Mouse (Mus musculus): ENCODE measurements around the gene Rbm15. TPM values are rescaled to one million over a fixed set of nuclear protein-coding genes. Genes with fewer than 3 reads are reported as not detected.

Rbm15 gene
- polyA plus RNA-seq, 1 experiment from 2014 or later = 20.3 TPM

DNA sequence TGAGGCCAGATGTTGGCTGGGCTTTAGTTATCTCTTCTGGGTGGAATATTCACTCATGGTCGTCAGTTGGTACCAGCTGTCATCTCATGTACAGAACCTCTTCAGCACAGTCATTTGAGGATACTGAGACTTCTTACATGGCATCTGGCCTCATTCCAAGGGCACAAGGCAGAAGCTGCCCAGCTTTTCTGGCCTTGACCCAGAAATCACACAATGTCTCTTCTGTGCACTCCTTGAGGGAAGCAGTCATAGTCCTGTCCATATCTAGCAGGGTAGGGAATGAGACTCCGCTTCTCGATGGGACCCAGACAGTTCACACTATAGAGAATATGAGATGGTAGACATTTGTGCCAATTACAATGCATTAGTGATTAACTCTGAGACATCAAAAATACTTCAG lies 15.5 kb upstream of the Rbm15 start:
- 70% methylated on average over 3 of the region's 3 CpGs for WGBS
- no peak for DNase-seq
- TF ChIP-seq CTCF (IDR thresholded peaks at IDR 0.05; ENCODE audit: low read depth) = no peak
- Histone ChIP-seq H3K4me1 (ENCODE audit: insufficient read depth) (no peaks in the 10 kb centered on the region), H3K27me3 (ENCODE audit: insufficient read depth, low read length) (no peaks in the 10 kb centered on the region), H3K36me3 (ENCODE audit: insufficient read depth) (no peaks in the 10 kb centered on the region), H3K27ac (ENCODE audit: low read depth) (no peak overlapping the region), H3K9ac (no peak overlapping the region), H3K9me3 (ENCODE audit: low read depth, low read length) (no peaks in the 10 kb centered on the region), H3K4me3 (ENCODE audit: low read depth, low read length) (no peak overlapping the region), H3K4me2 (no peak overlapping the region)
- no peak for ATAC-seq (ENCODE audit: insufficient read depth)

DNA sequence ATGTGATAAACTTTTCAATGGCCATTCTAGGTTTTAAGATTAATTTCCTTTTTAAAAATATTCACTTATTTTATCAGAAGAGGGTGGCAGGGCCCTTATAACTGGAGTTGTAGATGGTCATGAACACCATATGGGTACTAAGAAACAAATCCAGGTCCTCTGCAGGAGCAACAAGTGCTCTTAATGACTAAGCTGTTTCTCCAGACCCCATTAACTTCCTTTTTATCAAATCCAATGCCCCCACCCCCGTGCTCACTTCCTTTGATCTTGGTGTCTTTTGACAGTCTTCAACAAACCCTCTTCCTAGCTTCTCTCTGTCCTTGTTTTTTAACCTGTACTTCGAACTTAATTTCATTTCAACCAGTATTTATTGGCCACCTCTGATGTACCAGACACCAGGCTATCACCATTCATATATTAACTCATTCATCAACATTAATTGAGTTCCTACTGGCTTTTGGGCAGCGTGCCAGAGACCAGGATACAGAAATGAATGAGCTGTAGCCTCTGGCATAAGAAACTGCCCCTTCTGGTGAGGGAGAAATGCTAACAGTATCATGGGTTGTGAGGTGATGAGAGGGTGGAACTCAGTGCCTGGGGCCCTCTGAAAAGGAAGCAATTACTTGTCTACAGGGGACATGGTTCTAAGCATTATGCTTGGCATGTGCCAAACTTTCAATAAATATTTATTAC lies 11.7 kb upstream of the Rbm15 start:
- no peak overlapping the region for H3K4me2 ChIP-seq
- TF ChIP-seq CTCF (IDR thresholded peaks at IDR 0.05; ENCODE audit: low read depth) = no peak
- 18% methylated on average over 3 of the region's 3 CpGs for WGBS
- H3K4me3 ChIP-seq (ENCODE audit: low read depth, low read length) = no peak overlapping the region
- no peak overlapping the region for H3K27ac ChIP-seq (ENCODE audit: low read depth)
- H3K4me1 ChIP-seq (ENCODE audit: insufficient read depth) = no peaks in the 10 kb centered on the region
- no peaks in the 10 kb centered on the region for H3K36me3 ChIP-seq (ENCODE audit: insufficient read depth)
- H3K9me3 ChIP-seq (ENCODE audit: low read depth, low read length) = no peaks in the 10 kb centered on the region
- H3K9ac ChIP-seq = no peak overlapping the region
- ATAC-seq (ENCODE audit: insufficient read depth) (no peak), DNase-seq (no peak)
- no peaks in the 10 kb centered on the region for H3K27me3 ChIP-seq (ENCODE audit: insufficient read depth, low read length)

DNA sequence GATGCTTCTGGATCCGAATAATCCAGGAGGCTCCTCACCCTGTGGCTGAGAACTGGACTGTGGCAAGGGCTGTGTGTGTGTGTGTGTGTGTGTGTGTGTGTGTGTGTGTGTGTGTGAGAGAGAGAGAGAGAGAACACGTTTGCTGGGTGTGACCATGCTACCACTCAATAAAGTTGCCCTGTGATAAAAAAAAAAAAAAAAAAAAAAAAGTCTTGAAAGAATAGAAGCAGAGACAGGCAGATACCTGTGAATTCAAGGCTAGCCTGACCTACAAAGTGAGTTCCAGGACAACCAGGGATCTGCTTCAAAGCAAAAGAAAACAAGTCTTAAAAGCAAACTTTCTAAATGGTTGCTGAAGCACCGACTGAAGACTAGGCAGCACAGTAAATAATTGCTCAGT lies 10.5 kb upstream of the Rbm15 start:
- ATAC-seq (ENCODE audit: insufficient read depth) (no peak), DNase-seq (no peak)
- H3K9ac ChIP-seq = no peak overlapping the region
- no peaks in the 10 kb centered on the region for H3K36me3 ChIP-seq (ENCODE audit: insufficient read depth)
- H3K4me1 ChIP-seq (ENCODE audit: insufficient read depth) = no peaks in the 10 kb centered on the region
- no peaks in the 10 kb centered on the region for H3K27me3 ChIP-seq (ENCODE audit: insufficient read depth, low read length)
- H3K4me2 ChIP-seq = no peak overlapping the region
- WGBS = 37% methylated on average over 3 of the region's 3 CpGs
- no peaks in the 10 kb centered on the region for H3K9me3 ChIP-seq (ENCODE audit: low read depth, low read length)
- H3K4me3 ChIP-seq (ENCODE audit: low read depth, low read length) = no peak overlapping the region
- no peak for TF ChIP-seq CTCF (IDR thresholded peaks at IDR 0.05; ENCODE audit: low read depth)
- H3K27ac ChIP-seq (ENCODE audit: low read depth) = no peak overlapping the region

DNA sequence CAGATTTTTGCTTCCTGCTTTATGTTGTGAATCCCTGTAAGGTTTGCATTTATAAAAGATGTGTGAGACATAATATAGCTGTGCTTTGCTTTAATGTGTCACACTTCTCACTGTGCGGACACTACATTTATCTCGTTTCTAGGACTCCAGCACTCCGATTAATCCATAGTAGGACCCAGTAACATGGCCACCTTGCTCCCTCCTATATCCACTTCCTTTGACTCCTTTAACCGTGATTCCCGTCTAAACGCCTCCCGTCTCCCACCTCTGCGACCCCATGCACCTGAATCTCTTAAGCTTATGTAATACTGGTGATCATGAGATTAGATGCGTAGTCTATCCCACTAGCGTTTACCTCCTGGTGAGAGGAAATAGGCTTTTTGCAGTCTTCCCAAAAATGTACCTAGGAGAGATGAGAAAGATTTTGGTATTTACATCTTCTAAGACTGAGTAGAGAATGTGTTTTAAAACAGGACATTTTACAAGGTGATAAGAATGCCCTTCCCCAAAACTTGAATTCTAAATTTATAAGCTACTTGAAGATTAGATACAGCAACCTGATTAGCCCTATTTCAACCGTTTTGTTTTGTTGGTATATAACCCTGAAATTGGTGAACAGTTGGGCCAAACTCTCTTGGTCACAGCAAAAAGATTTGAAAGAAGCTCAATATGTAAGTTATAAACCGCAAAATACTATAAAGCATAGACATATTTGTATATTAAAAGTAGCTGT lies 895 bp upstream of the Rbm15 start:
- peak overlapping the region; percentile 96 for H3K27ac ChIP-seq (ENCODE audit: low read depth)
- DNase-seq (no peak), ATAC-seq (ENCODE audit: insufficient read depth) (no peak)
- peak overlapping the region; percentile 98 for H3K4me3 ChIP-seq (ENCODE audit: low read depth, low read length)
- H3K36me3 ChIP-seq (ENCODE audit: insufficient read depth) = peaks cover 21% of the 10 kb centered on the region
- no peak for TF ChIP-seq CTCF (IDR thresholded peaks at IDR 0.05; ENCODE audit: low read depth)
- no peaks in the 10 kb centered on the region for H3K27me3 ChIP-seq (ENCODE audit: insufficient read depth, low read length)
- peaks cover 17% of the 10 kb centered on the region for H3K4me1 ChIP-seq (ENCODE audit: insufficient read depth)
- peak overlapping the region; percentile 80 for H3K9ac ChIP-seq
- WGBS = 9% methylated on average over 12 of the region's 12 CpGs
- H3K4me2 ChIP-seq = peak overlapping the region; percentile 80
- H3K9me3 ChIP-seq (ENCODE audit: low read depth, low read length) = no peaks in the 10 kb centered on the region

DNA sequence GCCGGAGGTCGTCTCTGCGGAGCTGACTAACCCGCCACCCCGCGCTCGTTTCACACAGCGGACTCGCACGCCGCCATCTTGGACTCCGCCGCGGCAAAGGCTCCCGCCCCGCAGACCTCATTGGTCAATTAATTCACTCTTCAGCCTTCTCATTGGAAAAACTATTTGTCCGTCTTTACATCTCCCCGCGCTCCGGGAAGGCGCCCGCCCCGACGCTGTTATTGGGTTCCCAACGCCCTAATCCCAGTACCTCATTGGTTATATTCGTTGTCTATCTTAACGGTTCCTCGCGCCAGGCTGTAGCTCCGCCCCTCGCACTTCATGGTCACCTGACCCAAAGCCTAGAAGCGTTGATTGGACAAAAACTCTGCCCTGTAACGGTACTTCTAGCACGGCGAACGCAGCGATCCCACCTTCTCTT lies 503 bp downstream of the Rbm15 start:
- Histone ChIP-seq H3K36me3 (ENCODE audit: insufficient read depth) (peaks cover 30% of the 10 kb centered on the region), H3K9ac (peak overlapping the region; percentile 92), H3K4me2 (peak overlapping the region; percentile 97), H3K4me3 (ENCODE audit: low read depth, low read length) (peak overlapping the region; percentile 98), H3K9me3 (ENCODE audit: low read depth, low read length) (no peaks in the 10 kb centered on the region), H3K27me3 (ENCODE audit: insufficient read depth, low read length) (no peaks in the 10 kb centered on the region), H3K27ac (ENCODE audit: low read depth) (peak overlapping the region; percentile 96), H3K4me1 (ENCODE audit: insufficient read depth) (peaks cover 17% of the 10 kb centered on the region)
- ATAC-seq (ENCODE audit: insufficient read depth) (peak; percentile 95), DNase-seq (peak; percentile 100)
- TF ChIP-seq CTCF (IDR thresholded peaks at IDR 0.05; ENCODE audit: low read depth) = no peak
- under 1% methylated on average over 37 of the region's 37 CpGs for WGBS

DNA sequence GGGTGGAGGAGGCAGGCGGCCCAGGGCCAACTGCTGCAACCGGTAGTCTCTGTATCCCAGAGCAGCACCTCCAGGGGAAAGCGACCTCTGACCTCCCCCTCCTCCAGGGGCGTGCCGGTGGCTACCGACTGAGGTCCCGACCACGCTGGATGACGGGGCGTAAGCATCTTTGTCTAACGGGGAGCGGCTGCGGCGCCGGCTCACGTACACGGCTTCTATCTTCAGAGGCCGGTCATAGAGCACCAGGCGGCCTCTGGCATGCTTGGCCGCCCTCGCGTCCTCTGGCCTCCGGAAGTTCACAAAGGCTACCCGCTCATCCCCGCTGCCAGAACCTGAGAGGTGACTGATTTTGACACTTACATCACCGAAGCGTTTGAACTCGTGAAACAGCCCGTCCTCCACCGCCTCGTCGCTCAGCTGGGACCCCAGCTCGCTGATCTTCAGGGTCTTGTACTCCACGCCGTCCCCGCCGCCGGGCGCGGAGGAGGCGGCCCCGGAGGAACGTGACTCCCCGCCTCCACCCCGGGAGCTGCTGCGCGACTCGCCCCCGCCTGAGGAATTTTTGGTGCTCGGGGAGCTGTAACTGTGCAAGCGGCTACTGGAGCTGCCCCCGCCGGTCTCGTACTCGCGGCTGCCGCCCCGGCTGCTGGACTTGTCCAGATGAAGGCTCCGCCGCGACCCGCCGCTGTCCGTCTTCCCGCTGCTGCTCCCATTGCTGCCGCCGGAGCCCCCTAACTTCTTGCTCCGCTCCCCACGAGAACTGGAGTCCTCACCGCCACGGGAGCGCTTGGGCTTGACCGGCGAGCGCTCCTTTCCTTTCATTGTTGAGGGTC lies 1.1 kb downstream of the Rbm15 start:
- ATAC-seq (ENCODE audit: insufficient read depth) (peak; percentile 7), DNase-seq (peak; percentile 70)
- no peak for TF ChIP-seq CTCF (IDR thresholded peaks at IDR 0.05; ENCODE audit: low read depth)
- peak overlapping the region; percentile 98 for H3K4me3 ChIP-seq (ENCODE audit: low read depth, low read length)
- peak overlapping the region; percentile 94 for H3K27ac ChIP-seq (ENCODE audit: low read depth)
- no peaks in the 10 kb centered on the region for H3K9me3 ChIP-seq (ENCODE audit: low read depth, low read length)
- no peaks in the 10 kb centered on the region for H3K27me3 ChIP-seq (ENCODE audit: insufficient read depth, low read length)
- H3K4me1 ChIP-seq (ENCODE audit: insufficient read depth) = peaks cover 17% of the 10 kb centered on the region
- peak overlapping the region; percentile 92 for H3K9ac ChIP-seq
- under 1% methylated on average over 75 of the region's 75 CpGs for WGBS
- peak overlapping the region; percentile 97 for H3K4me2 ChIP-seq
- peaks cover 34% of the 10 kb centered on the region for H3K36me3 ChIP-seq (ENCODE audit: insufficient read depth)

DNA sequence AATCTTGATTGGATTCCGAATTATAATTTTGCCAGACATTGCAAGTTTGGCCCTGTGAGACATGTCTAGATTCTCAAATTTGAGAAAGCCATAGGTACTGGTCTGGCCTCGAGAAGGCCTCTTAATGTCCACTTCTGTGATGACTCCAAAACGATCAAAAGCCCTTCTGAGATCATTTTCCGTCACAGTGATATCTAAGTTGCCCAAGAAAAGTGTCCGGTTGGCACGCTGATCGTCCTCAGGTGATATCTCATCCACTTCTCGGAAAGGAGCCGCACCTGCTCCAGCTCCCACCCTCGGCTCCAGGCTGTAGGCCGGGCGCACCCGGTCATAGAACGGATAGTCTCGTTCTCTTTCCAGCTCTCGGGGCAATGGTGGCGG lies 1.7 kb downstream of the Rbm15 start:
- peak overlapping the region; percentile 97 for H3K4me2 ChIP-seq
- H3K4me3 ChIP-seq (ENCODE audit: low read depth, low read length) = peak overlapping the region; percentile 98
- DNase-seq (no peak), ATAC-seq (ENCODE audit: insufficient read depth) (no peak)
- peak overlapping the region; percentile 94; the same call in 1 of the 2 replicates for H3K27ac ChIP-seq (ENCODE audit: low read depth)
- no peaks in the 10 kb centered on the region for H3K9me3 ChIP-seq (ENCODE audit: low read depth, low read length)
- H3K36me3 ChIP-seq (ENCODE audit: insufficient read depth) = peaks cover 34% of the 10 kb centered on the region
- H3K27me3 ChIP-seq (ENCODE audit: insufficient read depth, low read length) = no peaks in the 10 kb centered on the region
- peak overlapping the region; percentile 92 for H3K9ac ChIP-seq
- no peak for TF ChIP-seq CTCF (IDR thresholded peaks at IDR 0.05; ENCODE audit: low read depth)
- 14% methylated on average over 17 of the region's 17 CpGs for WGBS
- H3K4me1 ChIP-seq (ENCODE audit: insufficient read depth) = peaks cover 17% of the 10 kb centered on the region

All from lung, embryonic 14.5 days (tissue).